Mouse (Mus musculus): Measurements from ENCODE around the gene Iqcf1. TPM values are rescaled to one million over a fixed set of nuclear protein-coding genes. Genes with fewer than 3 reads are reported as not detected.
"Not testable (repeated sequence)": the region's sequence is repeated elsewhere in the genome, so short reads cannot be mapped to it uniquely, and the experiment has no call there.

Gene Iqcf1
- polyA plus RNA-seq, 1 experiment: not detected

GRCm38 (mm10) chr9:106480541-106480940 is 19.2 kb upstream of the Iqcf1 start:
- no peak overlapping the region for H3K27ac ChIP-seq (ENCODE audit: insufficient read depth, low read depth, low read length)
- 0 out of 2 replicates have a peak, but pooled peaks cover 2% of the 10 kb centered on the region for H3K4me1 ChIP-seq (ENCODE audit: control insufficient read depth, insufficient read depth, low read length)
- no peak overlapping the region for H3K4me3 ChIP-seq (ENCODE audit: insufficient read depth, low read length)
- no peak for TF ChIP-seq CTCF (IDR thresholded peaks at IDR 0.05; ENCODE audit: low read depth, low read length)

- Histone ChIP-seq H3K4me1 (ENCODE audit: control insufficient read depth, insufficient read depth, low read length) (0 out of 2 replicates have a peak, but pooled peaks cover 2% of the 10 kb centered on the region), H3K27ac (ENCODE audit: insufficient read depth, low read depth, low read length) (no peak overlapping the region), H3K4me3 (ENCODE audit: insufficient read depth, low read length) (no peak overlapping the region)
- no peak for TF ChIP-seq POLR2A (IDR thresholded peaks at IDR 0.05; ENCODE audit: borderline replicate concordance, low read depth, low read length)
- no peak for TF ChIP-seq CTCF (IDR thresholded peaks at IDR 0.05; ENCODE audit: low read depth, low read length)
Measured at GRCm38 (mm10) chr9:106481075-106481474, 18.7 kb upstream of the Iqcf1 start.

- Histone ChIP-seq H3K27ac (ENCODE audit: insufficient read depth, low read depth, low read length) (no peak overlapping the region), H3K4me3 (ENCODE audit: insufficient read depth, low read length) (no peak overlapping the region), H3K4me1 (ENCODE audit: control insufficient read depth, insufficient read depth, low read length) (0 out of 2 replicates have a peak, but pooled peaks cover 2% of the 10 kb centered on the region)
- TF ChIP-seq POLR2A (IDR thresholded peaks at IDR 0.05; ENCODE audit: borderline replicate concordance, low read depth, low read length): no peak
- no peak for TF ChIP-seq CTCF (IDR thresholded peaks at IDR 0.05; ENCODE audit: low read depth, low read length)
Measured at GRCm38 (mm10) chr9:106481676-106482075, 18.1 kb upstream of the Iqcf1 start.

GRCm38 (mm10) chr9:106482578-106483115 is 17.1 kb upstream of the Iqcf1 start:
- Histone ChIP-seq H3K4me3 (ENCODE audit: insufficient read depth, low read length) (no peak overlapping the region), H3K4me1 (ENCODE audit: control insufficient read depth, insufficient read depth, low read length) (0 out of 2 replicates have a peak, but pooled peaks cover 2% of the 10 kb centered on the region), H3K27ac (ENCODE audit: insufficient read depth, low read depth, low read length) (no peak overlapping the region)
- TF ChIP-seq POLR2A (IDR thresholded peaks at IDR 0.05; ENCODE audit: borderline replicate concordance, low read depth, low read length) (no peak), CTCF (IDR thresholded peaks at IDR 0.05; ENCODE audit: low read depth, low read length) (no peak)

- H3K4me1 ChIP-seq (ENCODE audit: control insufficient read depth, insufficient read depth, low read length): 0 out of 2 replicates have a peak, but pooled peaks cover 2% of the 10 kb centered on the region
- no peak overlapping the region for H3K27ac ChIP-seq (ENCODE audit: insufficient read depth, low read depth, low read length)
- H3K4me3 ChIP-seq (ENCODE audit: insufficient read depth, low read length): no peak overlapping the region
- TF ChIP-seq CTCF (IDR thresholded peaks at IDR 0.05; ENCODE audit: low read depth, low read length) (no peak), POLR2A (IDR thresholded peaks at IDR 0.05; ENCODE audit: borderline replicate concordance, low read depth, low read length) (no peak)
Measured at GRCm38 (mm10) chr9:106483136-106483535, 16.6 kb upstream of the Iqcf1 start.

- TF ChIP-seq CTCF (IDR thresholded peaks at IDR 0.05; ENCODE audit: low read depth, low read length) (no peak), POLR2A (IDR thresholded peaks at IDR 0.05; ENCODE audit: borderline replicate concordance, low read depth, low read length) (no peak)
- no peak overlapping the region for H3K4me3 ChIP-seq (ENCODE audit: insufficient read depth, low read length)
- no peaks in the 10 kb centered on the region for H3K4me1 ChIP-seq (ENCODE audit: control insufficient read depth, insufficient read depth, low read length)
Measured at GRCm38 (mm10) chr9:106483606-106484005, 16.2 kb upstream of the Iqcf1 start.

GRCm38 (mm10) chr9:106485076-106485475 is 14.7 kb upstream of the Iqcf1 start:
- H3K4me3 ChIP-seq (ENCODE audit: insufficient read depth, low read length): no peak overlapping the region
- no peak overlapping the region for H3K27ac ChIP-seq (ENCODE audit: insufficient read depth, low read depth, low read length)
- no peaks in the 10 kb centered on the region for H3K4me1 ChIP-seq (ENCODE audit: control insufficient read depth, insufficient read depth, low read length)
- TF ChIP-seq CTCF (IDR thresholded peaks at IDR 0.05; ENCODE audit: low read depth, low read length) (no peak), POLR2A (IDR thresholded peaks at IDR 0.05; ENCODE audit: borderline replicate concordance, low read depth, low read length) (no peak)

More at GRCm38 (mm10) chr9:106483606-106484005, 16.2 kb upstream of the Iqcf1 start:
- H3K27ac ChIP-seq (ENCODE audit: insufficient read depth, low read depth, low read length): no peak overlapping the region

- not testable (repeated sequence) for H3K27ac ChIP-seq (ENCODE audit: insufficient read depth, low read depth, low read length); H3K4me1 ChIP-seq (ENCODE audit: control insufficient read depth, insufficient read depth, low read length); H3K4me3 ChIP-seq (ENCODE audit: insufficient read depth, low read length)
Measured at GRCm38 (mm10) chr9:106487602-106488001, 12.2 kb upstream of the Iqcf1 start.

GRCm38 (mm10) chr9:106501846-106502245 is 2.1 kb downstream of the Iqcf1 start:
- no peaks in the 10 kb centered on the region for H3K4me1 ChIP-seq (ENCODE audit: control insufficient read depth, insufficient read depth, low read length)
- no peak overlapping the region for H3K4me3 ChIP-seq (ENCODE audit: insufficient read depth, low read length)
- H3K27ac ChIP-seq (ENCODE audit: insufficient read depth, low read depth, low read length): no peak overlapping the region
- TF ChIP-seq CTCF (IDR thresholded peaks at IDR 0.05; ENCODE audit: low read depth, low read length): no peak
- TF ChIP-seq POLR2A (IDR thresholded peaks at IDR 0.05; ENCODE audit: borderline replicate concordance, low read depth, low read length): no peak

- H3K4me1 ChIP-seq (ENCODE audit: control insufficient read depth, insufficient read depth, low read length): no peaks in the 10 kb centered on the region
- H3K27ac ChIP-seq (ENCODE audit: insufficient read depth, low read depth, low read length): no peak overlapping the region
- TF ChIP-seq POLR2A (IDR thresholded peaks at IDR 0.05; ENCODE audit: borderline replicate concordance, low read depth, low read length) (no peak), CTCF (IDR thresholded peaks at IDR 0.05; ENCODE audit: low read depth, low read length) (no peak)
- H3K4me3 ChIP-seq (ENCODE audit: insufficient read depth, low read length): no peak overlapping the region
Measured at GRCm38 (mm10) chr9:106504246-106504645, 4.5 kb downstream of the Iqcf1 start.

GRCm38 (mm10) chr9:106509356-106509755 is 9.6 kb downstream of the Iqcf1 start:
- peaks cover 5% of the 10 kb centered on the region for H3K4me1 ChIP-seq (ENCODE audit: control insufficient read depth, insufficient read depth, low read length)
- no peak overlapping the region for H3K27ac ChIP-seq (ENCODE audit: insufficient read depth, low read depth, low read length)
- no peak overlapping the region for H3K4me3 ChIP-seq (ENCODE audit: insufficient read depth, low read length)
- TF ChIP-seq POLR2A (IDR thresholded peaks at IDR 0.05; ENCODE audit: borderline replicate concordance, low read depth, low read length) (no peak), CTCF (IDR thresholded peaks at IDR 0.05; ENCODE audit: low read depth, low read length) (no peak)
